In genomic region chr14:99010224-99010919, GRCm38 (mm10) we compare ENCODE assay signal across 11 mouse cellular contexts. TPM values are rescaled to one million over a fixed set of nuclear protein-coding genes. Genes with fewer than 3 reads are reported as not detected.
DNase-seq lines count a peak whose midpoint lies in the region; ATAC-seq lines count a peak whose summit lies in the region.
"Had no signal": no experiment of that assay in that cellular context is flagged by ENCODE, and none has a peak within 500 bp of the region (broad histone marks: within the 10 kb centered on the region; RNA-seq: fewer than 3 reads in every experiment).

No protein-coding gene starts in this region.

- no peaks in the 10 kb centered on the region for H3K36me3 ChIP-seq in lung, embryonic 16.5 days (ENCODE audit: control insufficient read depth, insufficient read depth, low read length)
- no peaks in the 10 kb centered on the region for H3K36me3 ChIP-seq in megakaryocyte, embryonic 14.5 days (replicated peaks; ENCODE audit: low read length)
- no peaks in the 10 kb centered on the region for H3K36me3 ChIP-seq in hindbrain, embryonic 10.5 days
- H3K36me3 ChIP-seq: embryonic facial prominence, embryonic 13.5 days had no signal

- H3K9ac ChIP-seq in lung, embryonic 16.5 days (ENCODE audit: low read length) = 0 out of 2 replicates have a peak overlapping the region, but pooled peaks have one; percentile 11
- H3K9ac ChIP-seq: embryonic facial prominence, embryonic 13.5 days had no signal

- no peaks in the 10 kb centered on the region for H3K9me3 ChIP-seq in lung, embryonic 16.5 days (ENCODE audit: control insufficient read depth, low read length)
- H3K9me3 ChIP-seq in megakaryocyte, embryonic 14.5 days = no peaks in the 10 kb centered on the region
- no peaks in the 10 kb centered on the region for H3K9me3 ChIP-seq in hindbrain, embryonic 10.5 days
- H3K9me3 ChIP-seq: embryonic facial prominence, embryonic 13.5 days had no signal

- H3K4me3 ChIP-seq in lung, embryonic 16.5 days (ENCODE audit: low read length) = no peak overlapping the region
- H3K4me3 ChIP-seq in megakaryocyte, embryonic 14.5 days (replicated peaks) = peak overlapping the region; percentile 87
- H3K4me3 ChIP-seq in hindbrain, embryonic 10.5 days = no peak overlapping the region
- H3K4me3 ChIP-seq: embryonic facial prominence, embryonic 13.5 days had no signal

- no peak for ATAC-seq in lung, embryonic 16.5 days (ENCODE audit: low read depth)
- ATAC-seq: midbrain, embryonic 16.5 days had no signal

- no peak overlapping the region for H3K4me2 ChIP-seq in lung, embryonic 16.5 days (ENCODE audit: low read depth, low read length)
- H3K4me2 ChIP-seq: embryonic facial prominence, embryonic 13.5 days had no signal

- H3K4me1 ChIP-seq in lung, embryonic 16.5 days (replicated peaks; ENCODE audit: control insufficient read depth, insufficient read depth, low read length) = peaks cover 4% of the 10 kb centered on the region; the same call in 1 of the 2 replicates
- H3K4me1 ChIP-seq in megakaryocyte, embryonic 14.5 days = peaks cover 11% of the 10 kb centered on the region
- no peaks in the 10 kb centered on the region for H3K4me1 ChIP-seq in hindbrain, embryonic 10.5 days (replicated peaks)
- H3K4me1 ChIP-seq: embryonic facial prominence, embryonic 13.5 days had no signal

- H3K27me3 ChIP-seq in lung, embryonic 16.5 days (ENCODE audit: control insufficient read depth, insufficient read depth, low read depth, low read length) = no peaks in the 10 kb centered on the region
- H3K27me3 ChIP-seq in megakaryocyte, embryonic 14.5 days (replicated peaks) = no peaks in the 10 kb centered on the region
- no peaks in the 10 kb centered on the region for H3K27me3 ChIP-seq in hindbrain, embryonic 10.5 days (ENCODE audit: insufficient read depth, poor library complexity, severe bottlenecking)
- H3K27me3 ChIP-seq: embryonic facial prominence, embryonic 13.5 days had no signal

- H3K27ac ChIP-seq in lung, embryonic 16.5 days (ENCODE audit: low read length) = peak overlapping the region; percentile 22; the same call in 1 of the 2 replicates
- no peak overlapping the region for H3K27ac ChIP-seq in hindbrain, embryonic 10.5 days
- H3K27ac ChIP-seq: embryonic facial prominence, embryonic 13.5 days had no signal

- 33% methylated on average over 8 of the region's 8 CpGs for WGBS in lung, embryonic 16.5 days
- WGBS in hindbrain, embryonic 10.5 days = 83% methylated on average over 8 of the region's 8 CpGs

- peak; percentile 41 for DNase-seq in adrenal gland, adult 2 months
- no peak for DNase-seq in adrenal gland, adult 18-20 months (ENCODE audit: low spot score in 2 of 2)
- DNase-seq in lung, postnatal 25 days (ENCODE audit: low spot score) = no peak
- peak; percentile 19 to 30 for DNase-seq in heart, postnatal 36 days
- DNase-seq in hindbrain, embryonic 10.5 days (ENCODE audit: low spot score) = no peak
- no peak for DNase-seq in B cell, adult 2 months

- intact Hi-C loops in heart, postnatal 36 days (cut with DNase I) = loop anchor here (5.0 kb wide), 1 partner anchor 128 kb away; no protein-coding TSS in a partner anchor

RNA-seq across cellular contexts. Expression of gene Rpl36a-ps1, which starts 16.3 kb away (rescaled TPM):
- 1 to 10 TPM; 4.8 to 6.2 TPM for total RNA-seq in adrenal gland, adult 2 months (2021)
- not detected in 2 replicates for polyA plus RNA-seq in adrenal gland, adult 2 months (2012; rRNA removed)
- 1 to 10 TPM; 2.9 to 4.5 TPM for total RNA-seq in adrenal gland, adult 18-20 months (2021)
- 1.7 and 5.7 TPM in 2 replicates for polyA plus RNA-seq in lung, embryonic 16.5 days (2015; fragmentation: Nextera tagmentation; extraction: Ambion mirVana)
- total RNA-seq in heart, postnatal 36 days (2021) = 1 to 10 TPM; 3.3 to 5.6 TPM
- 0.43 TPM in 1 of 2 replicates, not detected in the other for polyA plus RNA-seq in megakaryocyte, embryonic 14.5 days (2012; ENCODE audit: insufficient read depth, low replicate concordance)
- 1.8 TPM in 1 of 2 replicates, not detected in the other for polyA plus RNA-seq in hindbrain, embryonic 10.5 days (2016; fragmentation: Nextera tagmentation; extraction: Ambion mirVana)
- polyA plus RNA-seq: liver, adult 2 months had no signal

RNA-seq across cellular contexts. Expression of gene Mzt1, which starts 35.6 kb away (rescaled TPM):
- 10 to 100 TPM; 23.5 to 30.3 TPM for total RNA-seq in adrenal gland, adult 2 months (2021)
- polyA plus RNA-seq in adrenal gland, adult 2 months (2012; rRNA removed) = 3.4 and 5.1 TPM in 2 replicates
- 10 to 100 TPM; 26.4 to 34.4 TPM for total RNA-seq in adrenal gland, adult 18-20 months (2021)
- polyA plus RNA-seq in lung, embryonic 16.5 days (2015; fragmentation: Nextera tagmentation; extraction: Ambion mirVana) = 63.5 and 68.2 TPM in 2 replicates
- total RNA-seq in heart, postnatal 36 days (2021) = 10 to 100 TPM; 37.5 to 39.6 TPM
- polyA plus RNA-seq in megakaryocyte, embryonic 14.5 days (2012; ENCODE audit: insufficient read depth, low replicate concordance) = 0.75 and 8.5 TPM in 2 replicates
- 95.4 and 98.4 TPM in 2 replicates for polyA plus RNA-seq in hindbrain, embryonic 10.5 days (2016; fragmentation: Nextera tagmentation; extraction: Ambion mirVana)

RNA-seq across cellular contexts. Expression of gene Bora, which starts 35.6 kb away (rescaled TPM):
- 1 to 10 TPM; 1.8 to 2.4 TPM for total RNA-seq in adrenal gland, adult 2 months (2021)
- 0.70 and 0.75 TPM in 2 replicates for polyA plus RNA-seq in adrenal gland, adult 2 months (2012; rRNA removed)
- 1 to 10 TPM in 1 of 2 experiments, under 1 TPM in 1; 0.99 to 1.8 TPM for total RNA-seq in adrenal gland, adult 18-20 months (2021)
- polyA plus RNA-seq in lung, embryonic 16.5 days (2015; fragmentation: Nextera tagmentation; extraction: Ambion mirVana) = 71.3 and 72.4 TPM in 2 replicates
- total RNA-seq in heart, postnatal 36 days (2021) = 1 to 10 TPM in 1 of 2 experiments, under 1 TPM in 1; 0.62 to 1.9 TPM
- 2.0 and 4.1 TPM in 2 replicates for polyA plus RNA-seq in megakaryocyte, embryonic 14.5 days (2012; ENCODE audit: insufficient read depth, low replicate concordance)
- 67.8 and 81.2 TPM in 2 replicates for polyA plus RNA-seq in hindbrain, embryonic 10.5 days (2016; fragmentation: Nextera tagmentation; extraction: Ambion mirVana)

Comparison
In these comparisons a context has a peak if more than half of its experiments do, and no peak if none do; other contexts are left out.
1. DNase-seq: peak in adrenal gland, adult 2 months (single experiment) and heart, postnatal 36 days (2 of 2); none in adrenal gland, adult 18-20 months (0 of 2), lung, postnatal 25 days (single experiment), hindbrain, embryonic 10.5 days (single experiment) and B cell, adult 2 months (0 of 2).
2. RNA of gene Bora, which starts 35.6 kb away (polyA plus RNA-seq): 71.3 to 72.4 TPM in lung, embryonic 16.5 days and 67.8 to 81.2 TPM in hindbrain, embryonic 10.5 days; 2.0 to 4.1 TPM in megakaryocyte, embryonic 14.5 days and 0.70 to 0.75 TPM in adrenal gland, adult 2 months; every median in the first group is over 10 times any median in the second.